Mouse (Mus musculus) thymus, adult 18-20 months (tissue): Measurements from ENCODE around the gene Dnal1.
"Not testable (repeated sequence)": the region's sequence is repeated elsewhere in the genome, so short reads cannot be mapped to it uniquely, and the experiment has no call there.

Experiments used
- DNase-seq, 2 experiments: peaks; one replicate each; pipeline ENCODE4 v3.0.0; 2022; ENCODE audit warnings: mixed read lengths in 2 of 2

Gene Dnal1

GRCm38 (mm10) chr12:84114153-84114994 is at the start of gene Dnal1:
Dnal1 (plus strand) TSS chr12:84114366.
- DNase-seq = peak; percentile 70 to 73

- no peak for DNase-seq
Observed at GRCm38 (mm10) chr12:84064621-84065020, 49.5 kb upstream of the Dnal1 start.

- no peak for DNase-seq
Observed at GRCm38 (mm10) chr12:84067752-84068151, 46.4 kb upstream of the Dnal1 start.

- DNase-seq = no peak
Observed at GRCm38 (mm10) chr12:84068296-84068695, 45.9 kb upstream of the Dnal1 start.

DNA sequence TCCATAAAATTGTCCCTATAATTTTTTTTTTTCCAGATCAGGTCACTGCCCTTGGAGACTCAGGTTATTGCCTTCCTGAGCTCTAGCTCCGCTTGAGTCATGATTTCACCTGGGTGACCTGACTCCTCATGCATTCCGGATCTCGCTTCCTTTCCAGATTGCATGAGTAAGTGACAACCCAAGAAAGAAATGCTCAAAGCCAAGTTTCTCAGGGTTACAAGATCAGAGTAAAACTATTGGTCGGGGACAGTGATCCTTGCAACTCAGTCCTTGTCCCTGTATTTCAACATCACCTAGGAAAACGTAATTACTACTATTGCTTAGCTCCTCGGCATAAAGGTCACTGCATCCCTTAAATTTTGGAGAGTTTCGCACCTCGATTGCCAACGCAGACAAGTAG is 45.2 kb upstream of the Dnal1 start, which contains the start of gene Acot5:
Gene Acot5 (plus strand): TSS at position 340 of the 400 bp plus-strand sequence.
- no peak for DNase-seq

- peak; percentile 7 to 11 for DNase-seq
Observed at GRCm38 (mm10) chr12:84069582-84069981, 44.6 kb upstream of the Dnal1 start.

GRCm38 (mm10) chr12:84071696-84072095 is 42.5 kb upstream of the Dnal1 start:
- DNase-seq = no peak

GRCm38 (mm10) chr12:84077371-84077990 is 36.7 kb upstream of the Dnal1 start:
- no peak for DNase-seq

DNA sequence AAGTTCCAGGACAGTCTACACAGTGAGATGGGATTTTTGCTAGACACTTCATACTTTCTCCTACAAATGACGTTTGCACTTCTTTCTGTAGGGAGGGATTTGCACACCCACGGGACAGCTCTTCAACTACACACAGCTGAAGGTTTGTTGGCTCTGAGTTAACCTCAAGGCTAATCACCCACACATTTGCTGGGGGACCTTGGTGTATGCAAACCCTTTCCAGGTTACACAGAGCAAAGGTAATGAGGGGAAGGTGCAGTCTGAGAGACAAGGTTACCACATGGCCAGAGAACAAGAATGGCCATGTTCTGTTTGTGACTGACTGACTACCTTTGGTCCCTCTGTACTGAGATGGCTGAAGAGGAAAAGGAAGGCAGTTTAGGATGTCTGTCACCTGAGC is 30.3 kb upstream of the Dnal1 start:
- no peak for DNase-seq

GRCm38 (mm10) chr12:84084581-84084980 is 29.6 kb upstream of the Dnal1 start:
- no peak for DNase-seq

GRCm38 (mm10) chr12:84094666-84095065 is 19.5 kb upstream of the Dnal1 start:
- not testable (repeated sequence) for DNase-seq

GRCm38 (mm10) chr12:84099605-84100004 is 14.6 kb upstream of the Dnal1 start:
- no peak for DNase-seq

DNA sequence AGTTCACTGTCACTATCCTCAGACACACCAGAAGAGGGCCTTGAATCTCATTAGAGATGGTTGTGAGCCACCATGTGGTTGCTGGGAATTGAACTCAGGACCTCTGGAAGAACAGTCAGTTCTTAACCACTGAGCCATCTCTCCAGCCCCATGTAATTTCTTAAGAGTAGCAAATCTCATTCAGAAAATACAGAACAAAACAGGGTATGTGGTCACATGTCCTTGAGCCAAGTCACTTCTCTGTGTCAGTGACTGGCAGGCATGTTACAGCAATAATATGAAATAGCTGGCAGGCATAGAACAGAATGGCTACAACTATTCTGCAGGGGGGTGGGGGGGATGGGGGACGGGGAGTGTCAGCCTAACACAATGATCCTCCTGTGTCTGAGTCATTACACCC is 14.1 kb upstream of the Dnal1 start:
- no peak for DNase-seq

DNA sequence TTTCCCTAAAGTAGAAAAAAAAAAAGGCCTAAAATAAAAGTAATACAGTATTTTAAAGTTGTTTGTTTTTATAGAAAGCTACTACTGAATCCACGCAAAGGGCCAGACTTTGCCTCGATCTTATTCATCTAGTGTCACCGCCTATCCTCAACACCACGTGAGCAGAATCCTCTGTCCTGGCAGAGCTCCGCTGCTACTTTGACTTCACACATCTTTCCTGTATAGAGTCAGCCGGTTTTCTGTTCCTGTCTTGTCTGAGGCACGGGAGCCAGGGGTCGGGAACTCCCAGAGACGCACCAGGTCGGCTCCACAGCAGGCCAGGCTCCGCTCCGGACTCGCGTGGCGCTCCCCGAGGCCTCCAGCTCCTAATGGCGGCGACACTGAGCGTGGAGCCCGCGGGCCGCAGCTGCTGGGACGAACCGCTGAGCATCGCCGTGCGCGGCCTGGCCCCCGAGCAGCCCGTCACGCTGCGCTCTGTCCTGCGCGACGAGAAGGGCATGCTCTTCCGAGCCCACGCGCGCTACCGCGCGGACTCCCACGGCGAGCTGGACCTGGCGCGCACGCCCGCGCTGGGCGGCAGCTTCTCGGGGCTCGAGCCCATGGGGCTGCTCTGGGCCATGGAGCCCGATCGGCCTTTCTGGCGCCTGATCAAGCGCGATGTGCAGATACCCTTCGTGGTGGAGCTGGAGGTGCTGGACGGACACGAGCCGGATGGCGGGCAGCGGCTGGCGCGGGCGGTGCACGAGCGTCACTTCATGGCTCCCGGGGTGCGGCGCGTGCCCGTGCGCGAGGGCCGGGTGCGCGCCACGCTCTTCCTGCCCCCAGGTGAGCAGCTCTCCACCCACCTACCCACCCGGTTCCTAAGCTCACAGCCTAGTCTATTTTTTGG is 13.3 kb upstream of the Dnal1 start, which contains the start of gene Acot6:
Gene Acot6 (plus strand): TSS at position 51 of the 889 bp plus-strand sequence.
- peak; percentile 8 to 9 for DNase-seq

DNA sequence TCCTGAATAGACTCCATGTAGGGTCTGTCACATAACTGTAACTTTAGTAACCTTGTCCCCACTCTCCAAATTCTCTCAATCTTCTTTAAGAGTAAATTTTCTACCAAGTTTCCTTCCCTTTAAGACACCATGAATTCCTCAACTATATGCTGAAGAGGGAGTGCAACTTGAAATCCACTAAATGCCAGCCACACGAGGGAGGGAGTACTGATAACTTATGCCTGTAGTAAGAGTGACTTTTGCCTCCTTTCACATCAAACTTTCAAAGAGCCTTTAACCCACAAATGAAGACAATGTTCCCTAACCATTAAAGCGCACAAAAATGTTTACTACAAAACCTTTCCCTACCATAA is 12.7 kb upstream of the Dnal1 start:
- DNase-seq = no peak

- no peak for DNase-seq
Observed at GRCm38 (mm10) chr12:84107012-84107411, 7.2 kb upstream of the Dnal1 start.

GRCm38 (mm10) chr12:84107692-84108091 is 6.5 kb upstream of the Dnal1 start:
- no peak for DNase-seq

DNA sequence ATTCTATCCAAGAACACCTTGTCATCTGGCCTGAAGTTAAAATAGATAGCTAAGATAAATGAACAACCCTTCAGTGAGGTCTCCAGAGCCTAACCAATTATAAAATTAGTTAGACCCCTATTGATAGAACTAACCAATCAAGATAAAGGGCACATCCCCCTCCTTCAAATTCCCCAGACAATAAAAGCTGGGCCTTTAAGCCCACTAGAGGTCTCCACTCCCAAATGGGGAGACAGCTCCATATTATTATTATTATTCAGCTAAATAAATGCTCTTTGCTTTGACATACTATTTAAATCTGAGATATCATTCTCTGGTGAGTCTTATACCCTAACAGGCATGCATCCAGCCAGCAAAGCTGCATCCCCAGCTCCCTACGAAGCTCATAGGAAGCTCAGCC is 4.2 kb upstream of the Dnal1 start:
- DNase-seq = no peak

DNA sequence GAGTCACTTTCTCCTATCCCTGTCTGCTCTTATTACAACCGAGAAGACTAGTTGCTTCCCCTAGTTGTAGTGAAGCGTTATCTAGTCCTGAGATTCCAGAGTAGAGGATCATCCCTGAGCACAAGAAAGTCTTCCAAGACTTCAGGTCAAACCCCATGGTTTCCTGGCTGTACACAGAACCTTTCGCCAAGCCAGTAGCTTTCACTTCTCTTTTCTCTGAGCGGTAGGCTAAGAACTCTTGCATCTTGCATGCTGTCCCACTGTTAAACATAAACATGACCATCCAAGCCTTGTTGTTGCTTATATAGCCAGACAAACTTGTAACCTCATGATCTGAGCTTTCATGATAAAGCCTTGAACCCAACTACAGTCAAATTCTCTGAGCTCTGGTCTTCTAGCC is 3.4 kb upstream of the Dnal1 start:
- DNase-seq = no peak

- DNase-seq = no peak
Observed at GRCm38 (mm10) chr12:84113676-84114075, 490 bp upstream of the Dnal1 start.

- no peak for DNase-seq
Observed at GRCm38 (mm10) chr12:84119584-84119983, 5.4 kb downstream of the Dnal1 start.

GRCm38 (mm10) chr12:84125892-84126291 is 11.7 kb downstream of the Dnal1 start:
- DNase-seq = no peak

DNA sequence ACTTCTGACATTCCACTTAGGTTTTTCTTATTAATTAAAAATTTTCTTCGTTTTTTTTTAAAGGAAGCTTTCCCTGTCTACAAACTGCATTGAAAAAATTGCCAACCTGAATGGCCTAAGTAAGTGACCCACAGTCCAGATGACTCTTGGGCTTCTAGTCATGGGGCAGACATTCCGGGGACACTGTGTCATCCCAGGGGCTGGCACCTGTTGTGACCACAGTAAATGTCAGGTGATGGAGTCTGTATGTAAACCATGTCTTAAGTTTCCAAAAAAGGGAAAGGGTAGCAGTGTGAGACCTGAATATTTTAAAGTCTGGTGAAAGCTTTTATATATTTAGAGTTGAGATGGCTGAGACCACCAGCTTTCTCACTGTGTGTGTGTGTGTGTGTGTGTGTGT is 12.7 kb downstream of the Dnal1 start:
- DNase-seq = no peak
